Mouse (Mus musculus): Measurements from ENCODE around the gene Ptprj.

- TF ChIP-seq POLR2A (IDR thresholded peaks at IDR 0.05; ENCODE audit: borderline replicate concordance, control insufficient read depth, low read depth, low read length): no peak
- peak; percentile 64 for TF ChIP-seq CTCF (IDR thresholded peaks at IDR 0.05; ENCODE audit: control insufficient read depth, insufficient read depth, low read length)
Measured at GRCm38 (mm10) chr2:90624920-90625319, 44.5 kb upstream of the Ptprj start.

All from bone marrow, adult 2 months (tissue).